Mouse (Mus musculus): Measurements from ENCODE around the gene Dimt1. TPM values are rescaled to one million over a fixed set of nuclear protein-coding genes. Genes with fewer than 3 reads are reported as not detected.
"Not testable (repeated sequence)": the region's sequence is repeated elsewhere in the genome, so short reads cannot be mapped to it uniquely, and the experiment has no call there.

Dimt1 gene
- polyA plus RNA-seq, 1 experiment from 2014 or later, result 10.1 TPM

- 77% methylated on average over 7 of the region's 7 CpGs for WGBS (ENCODE audit: insufficient replicate concordance)
- no peak for ATAC-seq
- H3K4me2 ChIP-seq (ENCODE audit: low read depth, low read length), result no peak overlapping the region
- H3K9me3 ChIP-seq (ENCODE audit: low read length), result no peaks in the 10 kb centered on the region
- no peak overlapping the region for H3K27ac ChIP-seq (ENCODE audit: low read depth)
- H3K4me3 ChIP-seq (ENCODE audit: low read depth, low read length), result no peak overlapping the region
- DNase-seq, result no peak
- TF ChIP-seq CTCF (IDR thresholded peaks at IDR 0.05; ENCODE audit: low read depth) (peak; percentile 72), EP300 (IDR thresholded peaks at IDR 0.05; ENCODE audit: low read depth) (no peak)
- H3K27me3 ChIP-seq (ENCODE audit: insufficient read depth, low read length), result no peaks in the 10 kb centered on the region
- H3K36me3 ChIP-seq (replicated peaks; ENCODE audit: insufficient read depth, low read length), result peaks cover 22% of the 10 kb centered on the region
- no peaks in the 10 kb centered on the region for H3K4me1 ChIP-seq (ENCODE audit: insufficient read depth)
- no peak overlapping the region for H3K9ac ChIP-seq (replicated peaks)
Measured at GRCm38 (mm10) chr13:106918322-106919050, 28.4 kb upstream of the Dimt1 start.

DNA sequence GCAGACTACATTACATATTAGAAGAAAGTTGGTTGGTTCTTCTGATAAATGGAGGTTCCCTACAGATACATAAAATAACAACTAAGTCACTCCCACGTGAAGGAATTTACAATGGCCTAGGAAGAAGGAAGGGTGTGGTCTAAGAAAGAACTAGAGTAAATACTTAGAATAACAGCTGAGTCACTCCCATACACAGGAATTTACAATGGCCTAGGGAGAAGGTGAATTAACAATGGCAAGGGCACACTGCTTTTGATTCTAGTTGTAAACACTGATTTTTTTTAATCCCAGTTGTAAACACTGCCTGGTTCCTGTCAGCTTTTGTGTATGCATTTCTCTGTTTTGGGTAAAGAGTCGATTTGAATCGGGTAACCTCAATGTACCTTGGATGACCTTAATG lies 21.0 kb upstream of the Dimt1 start:
- not testable (repeated sequence) for ATAC-seq; H3K27me3 ChIP-seq (ENCODE audit: insufficient read depth, low read length); H3K9ac ChIP-seq (replicated peaks); H3K4me3 ChIP-seq (ENCODE audit: low read depth, low read length); H3K4me1 ChIP-seq (ENCODE audit: insufficient read depth); DNase-seq; H3K9me3 ChIP-seq (ENCODE audit: low read length); H3K4me2 ChIP-seq (ENCODE audit: low read depth, low read length); H3K27ac ChIP-seq (ENCODE audit: low read depth)
- WGBS (ENCODE audit: insufficient replicate concordance), result 86% methylated on average over 3 of the region's 3 CpGs
- H3K36me3 ChIP-seq (replicated peaks; ENCODE audit: insufficient read depth, low read length), result peaks cover 14% of the 10 kb centered on the region

GRCm38 (mm10) chr13:106928296-106928695 lies 18.6 kb upstream of the Dimt1 start:
- no peak overlapping the region for H3K4me2 ChIP-seq (ENCODE audit: low read depth, low read length)
- H3K27me3 ChIP-seq (ENCODE audit: insufficient read depth, low read length), result no peaks in the 10 kb centered on the region
- H3K9ac ChIP-seq (replicated peaks), result no peak overlapping the region
- WGBS (ENCODE audit: insufficient replicate concordance), result 89% methylated on average over 4 of the region's 4 CpGs
- H3K36me3 ChIP-seq (replicated peaks; ENCODE audit: insufficient read depth, low read length), result peaks cover 6% of the 10 kb centered on the region; the same call in 1 of the 2 replicates
- peaks cover 5% of the 10 kb centered on the region; the same call in 1 of the 2 replicates for H3K9me3 ChIP-seq (ENCODE audit: low read length)
- H3K4me1 ChIP-seq (ENCODE audit: insufficient read depth), result no peaks in the 10 kb centered on the region
- no peak overlapping the region for H3K27ac ChIP-seq (ENCODE audit: low read depth)
- TF ChIP-seq EP300 (IDR thresholded peaks at IDR 0.05; ENCODE audit: low read depth), result no peak
- no peak for TF ChIP-seq CTCF (IDR thresholded peaks at IDR 0.05; ENCODE audit: low read depth)
- DNase-seq (no peak), ATAC-seq (no peak)
- H3K4me3 ChIP-seq (ENCODE audit: low read depth, low read length), result no peak overlapping the region

DNA sequence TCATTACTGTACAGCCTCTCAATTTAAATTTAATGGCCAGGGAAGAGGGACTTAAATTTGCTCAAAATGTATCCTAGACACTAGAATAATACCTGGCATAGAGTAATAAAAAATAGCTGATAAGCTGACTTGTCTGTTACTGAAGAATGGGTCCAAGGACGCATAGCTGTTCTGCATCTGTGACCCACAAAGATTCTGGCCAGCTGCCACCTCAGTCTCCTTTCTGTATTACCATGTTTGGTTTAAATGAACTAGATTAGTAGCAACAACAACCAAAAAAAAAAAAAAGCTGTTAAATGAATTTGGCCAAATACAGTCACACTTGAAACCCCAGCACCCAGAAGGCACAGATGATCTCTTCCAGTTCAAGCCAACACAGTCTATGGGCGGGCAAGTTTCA lies 17.7 kb upstream of the Dimt1 start:
- Histone ChIP-seq H3K9me3 (ENCODE audit: low read length) (peaks cover 5% of the 10 kb centered on the region; the same call in 1 of the 2 replicates), H3K9ac (replicated peaks) (no peak overlapping the region), H3K4me1 (ENCODE audit: insufficient read depth) (no peaks in the 10 kb centered on the region), H3K27me3 (ENCODE audit: insufficient read depth, low read length) (no peaks in the 10 kb centered on the region), H3K4me2 (ENCODE audit: low read depth, low read length) (no peak overlapping the region), H3K36me3 (replicated peaks; ENCODE audit: insufficient read depth, low read length) (peaks cover 2% of the 10 kb centered on the region; the same call in 1 of the 2 replicates), H3K4me3 (ENCODE audit: low read depth, low read length) (no peak overlapping the region), H3K27ac (ENCODE audit: low read depth) (no peak overlapping the region)
- no peak for TF ChIP-seq EP300 (IDR thresholded peaks at IDR 0.05; ENCODE audit: low read depth)
- no peak for TF ChIP-seq CTCF (IDR thresholded peaks at IDR 0.05; ENCODE audit: low read depth)
- ATAC-seq (no peak), DNase-seq (no peak)
- WGBS (ENCODE audit: insufficient replicate concordance), result 90% methylated on average over 2 of the region's 2 CpGs

DNA sequence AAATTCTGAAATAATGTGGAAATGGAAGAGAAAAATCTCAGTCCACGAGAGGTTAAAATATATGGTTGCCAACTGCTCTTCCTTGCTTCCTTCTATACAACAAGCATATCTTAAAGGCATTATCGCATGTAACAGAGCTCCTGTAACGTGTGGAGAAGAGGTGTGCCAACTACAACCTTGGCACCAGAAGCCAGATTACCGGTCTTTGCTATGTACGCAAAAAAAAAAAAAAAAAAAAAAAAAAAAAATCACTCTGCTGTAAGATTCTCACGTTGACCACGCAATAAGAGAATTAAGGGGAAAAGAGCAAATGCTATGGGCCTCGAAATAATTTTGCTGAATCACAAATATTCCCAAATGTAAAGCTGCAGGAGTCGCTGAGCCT lies 11.1 kb upstream of the Dimt1 start:
- Histone ChIP-seq H3K27me3 (ENCODE audit: insufficient read depth, low read length) (no peaks in the 10 kb centered on the region), H3K4me1 (ENCODE audit: insufficient read depth) (no peaks in the 10 kb centered on the region), H3K36me3 (replicated peaks; ENCODE audit: insufficient read depth, low read length) (no peaks in the 10 kb centered on the region), H3K27ac (ENCODE audit: low read depth) (peak overlapping the region; percentile 68), H3K9ac (replicated peaks) (peak overlapping the region; percentile 93), H3K4me3 (ENCODE audit: low read depth, low read length) (peak overlapping the region; percentile 98), H3K4me2 (ENCODE audit: low read depth, low read length) (peak overlapping the region; percentile 84), H3K9me3 (ENCODE audit: low read length) (no peaks in the 10 kb centered on the region)
- no peak for TF ChIP-seq CTCF (IDR thresholded peaks at IDR 0.05; ENCODE audit: low read depth)
- 0 out of 2 replicates have a peak, but pooled peaks have one; percentile 10 for TF ChIP-seq EP300 (IDR thresholded peaks at IDR 0.05; ENCODE audit: low read depth)
- DNase-seq, result no peak
- no peak for ATAC-seq
- WGBS (ENCODE audit: insufficient replicate concordance), result 6% methylated on average over 9 of the region's 9 CpGs

DNA sequence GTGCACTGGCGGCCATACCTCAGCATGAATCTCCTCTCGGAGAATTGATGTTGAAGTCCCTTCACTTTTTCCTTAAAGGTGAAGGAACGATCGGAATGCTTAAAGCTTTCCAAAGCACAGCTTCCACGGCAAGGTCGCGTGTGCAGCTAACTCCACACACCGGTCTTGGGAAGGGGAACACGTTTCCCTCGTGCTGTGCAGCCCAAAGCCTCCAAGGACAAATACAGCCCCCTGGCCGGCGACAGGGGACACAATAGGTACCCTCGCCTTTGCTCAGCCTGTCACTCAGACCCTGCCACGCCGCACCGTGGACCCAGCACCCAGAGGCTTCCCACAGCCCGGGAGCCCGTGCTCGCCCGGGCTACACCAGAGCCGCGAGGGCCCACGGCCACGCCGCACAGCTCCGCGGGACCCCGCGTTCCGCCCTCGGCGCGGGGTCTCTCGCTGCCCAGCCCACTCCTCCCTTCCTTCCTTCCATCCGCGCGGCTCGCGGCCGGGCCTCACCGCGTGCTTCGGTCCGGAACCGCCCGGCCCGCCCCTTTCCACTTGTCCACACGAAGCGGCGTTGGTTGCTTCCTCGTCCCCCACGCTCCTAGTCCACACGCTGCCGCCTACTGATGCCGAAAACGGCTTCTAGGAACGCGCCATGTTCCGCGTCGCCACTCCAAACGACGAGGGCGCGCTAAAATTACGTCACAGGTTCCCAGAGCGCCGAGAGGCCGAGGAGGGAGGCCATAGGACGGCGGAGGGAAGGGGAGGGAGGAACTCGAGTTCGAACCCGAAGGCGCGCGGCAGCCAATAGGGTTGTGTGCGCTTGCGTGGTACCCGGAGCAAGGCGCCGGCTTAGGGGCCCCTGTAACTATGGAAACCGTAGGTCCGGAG lies 10.4 kb upstream of the Dimt1 start, which contains the start of gene Ipo11:
Gene Ipo11 (minus strand): TSS at position 703 of the 882 bp plus-strand sequence.
- Histone ChIP-seq H3K9me3 (ENCODE audit: low read length) (no peaks in the 10 kb centered on the region), H3K4me2 (ENCODE audit: low read depth, low read length) (peak within 1 kb of the TSS; percentile 84), H3K27ac (ENCODE audit: low read depth) (peak within 1 kb of the TSS; percentile 68), H3K4me3 (ENCODE audit: low read depth, low read length) (peak within 1 kb of the TSS; percentile 98), H3K36me3 (replicated peaks; ENCODE audit: insufficient read depth, low read length) (no peaks in the 10 kb centered on the region), H3K4me1 (ENCODE audit: insufficient read depth) (no peaks in the 10 kb centered on the region), H3K9ac (replicated peaks) (peak within 1 kb of the TSS; percentile 93), H3K27me3 (ENCODE audit: insufficient read depth, low read length) (no peaks in the 10 kb centered on the region)
- DNase-seq, result peak; percentile 95
- ATAC-seq, result peak; percentile 99
- 3% methylated on average over 80 of the region's 84 CpGs for WGBS (ENCODE audit: insufficient replicate concordance)
- TF ChIP-seq EP300 (IDR thresholded peaks at IDR 0.05; ENCODE audit: low read depth) (no peak), CTCF (IDR thresholded peaks at IDR 0.05; ENCODE audit: low read depth) (no peak)

All from liver, postnatal 0 days (tissue).